Comparison of ENCODE assay signal across 16 mouse cellular contexts in the genomic region with DNA sequence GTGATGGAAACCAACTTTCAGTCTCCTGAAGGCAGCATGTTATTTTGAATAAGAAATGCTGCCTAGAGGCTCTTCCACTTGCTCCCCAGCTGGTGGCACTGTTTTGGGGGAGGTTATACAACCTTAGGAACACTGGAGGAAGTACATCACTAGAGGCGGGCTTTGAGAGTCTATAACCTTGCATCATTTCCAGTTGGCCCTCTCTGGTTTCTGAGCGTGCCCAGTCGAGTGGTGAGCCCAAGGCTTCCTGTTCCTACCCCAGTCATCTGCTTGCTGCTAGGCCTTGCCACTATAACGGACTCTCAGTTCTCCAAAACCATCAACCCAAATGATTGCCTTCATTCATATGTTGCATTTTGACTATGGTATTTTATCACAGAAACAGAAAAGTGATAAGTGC.
DNase-seq lines count a peak whose midpoint lies in the region; ATAC-seq and TF ChIP-seq lines count a peak whose summit lies in the region.
"Had no signal": no experiment of that assay in that cellular context is flagged by ENCODE, and none has a peak within 500 bp of the region (broad histone marks: within the 10 kb centered on the region; RNA-seq: fewer than 3 reads in every experiment).

No protein-coding gene starts in this region.

- H3K27ac ChIP-seq in lung, embryonic 14.5 days (ENCODE audit: low read depth): no peak overlapping the region
- no peak overlapping the region for H3K27ac ChIP-seq in ES-E14 (ENCODE audit: insufficient read depth, low read depth, low read length, poor library complexity, severe bottlenecking)
- H3K27ac ChIP-seq: liver, embryonic 13.5 days; midbrain, embryonic 13.5 days; neural tube, embryonic 12.5 days had no signal

- H3K27me3 ChIP-seq in lung, embryonic 14.5 days (ENCODE audit: insufficient read depth, low read length): no peaks in the 10 kb centered on the region
- H3K27me3 ChIP-seq: liver, embryonic 13.5 days; midbrain, embryonic 13.5 days; neural tube, embryonic 12.5 days had no signal

- ATAC-seq in lung, embryonic 14.5 days (ENCODE audit: insufficient read depth): no peak
- ATAC-seq: forebrain, postnatal 0 days; midbrain, embryonic 13.5 days had no signal

- intact Hi-C loops in left cerebral cortex, postnatal 4 days (cut with DNase I): no loop called here

- H3K4me2 ChIP-seq in lung, embryonic 14.5 days: no peak overlapping the region
- H3K4me2 ChIP-seq: liver, embryonic 13.5 days; midbrain, embryonic 13.5 days; neural tube, embryonic 12.5 days had no signal

- no peak for DNase-seq in lung, embryonic 14.5 days
- no peak for DNase-seq in lung, postnatal 36 days
- peak; percentile 59 for DNase-seq in A20 (ENCODE audit: low read depth, low spot score)
- peak; percentile 6 for DNase-seq in ES-E14 (ENCODE audit: low read depth, low spot score)
- peak; percentile 19 for DNase-seq in induced T-regulatory cell, adult 2 months (ENCODE audit: low read depth)
- no peak for DNase-seq in right cerebral cortex, postnatal 4 days
- no peak for DNase-seq in left cerebral cortex, postnatal 4 days
- DNase-seq in embryo, embryonic 11 days: no peak
- DNase-seq: cerebellum, postnatal 10 days; forebrain, postnatal 0 days; gastrocnemius, postnatal 14 days; kidney, postnatal 14 days; liver, embryonic 13.5 days had no signal

- TF ChIP-seq CTCF in lung, embryonic 14.5 days (IDR thresholded peaks at IDR 0.05; ENCODE audit: low read depth): 0 out of 2 replicates have a peak, but pooled peaks have one; percentile 16

- H3K4me1 ChIP-seq in lung, embryonic 14.5 days (ENCODE audit: insufficient read depth): no peaks in the 10 kb centered on the region
- H3K4me1 ChIP-seq in ES-E14 (ENCODE audit: control insufficient read depth in 2 of 2, insufficient read depth in 2 of 2, low read length in 2 of 2, poor library complexity in 1 of 2): peaks cover 0 to 4% of the 10 kb centered on the region in 2 experiments; a peak in 1 of 4 replicates
- H3K4me1 ChIP-seq: liver, embryonic 13.5 days; midbrain, embryonic 13.5 days; neural tube, embryonic 12.5 days had no signal

- no peak overlapping the region for H3K4me3 ChIP-seq in lung, embryonic 14.5 days (ENCODE audit: low read depth, low read length)
- no peak overlapping the region for H3K4me3 ChIP-seq in ES-E14 (ENCODE audit: insufficient read depth in 1 of 2, low read depth in 1 of 2, low read length in 2 of 2, poor library complexity in 1 of 2, severe bottlenecking in 1 of 2)
- H3K4me3 ChIP-seq: liver, embryonic 13.5 days; midbrain, embryonic 13.5 days; neural tube, embryonic 12.5 days had no signal

- H3K36me3 ChIP-seq in lung, embryonic 14.5 days (ENCODE audit: insufficient read depth): no peaks in the 10 kb centered on the region
- no peaks in the 10 kb centered on the region for H3K36me3 ChIP-seq in ES-E14 (ENCODE audit: control insufficient read depth, insufficient read depth, low read length, poor library complexity, severe bottlenecking)
- H3K36me3 ChIP-seq: G1E; liver, embryonic 13.5 days; midbrain, embryonic 13.5 days; neural tube, embryonic 12.5 days had no signal

- in situ Hi-C loops in ES-E14 (cut with MboI; ENCODE audit: low sequenced_read_pairs in 2 of 2, unreplicated experiment in 2 of 2): no loop called here

- 84% methylated on average over 4 of the region's 4 CpGs for WGBS in lung, embryonic 14.5 days

- H3K9me3 ChIP-seq in lung, embryonic 14.5 days (ENCODE audit: low read depth, low read length): no peaks in the 10 kb centered on the region
- no peaks in the 10 kb centered on the region for H3K9me3 ChIP-seq in ES-E14 (ENCODE audit: control insufficient read depth, insufficient read depth, low read depth, low read length)
- H3K9me3 ChIP-seq: G1E; liver, embryonic 13.5 days; midbrain, embryonic 13.5 days; neural tube, embryonic 12.5 days had no signal

- no peak overlapping the region for H3K9ac ChIP-seq in lung, embryonic 14.5 days
- no peak overlapping the region for H3K9ac ChIP-seq in ES-E14 (ENCODE audit: insufficient read depth, low read depth, low read length, poor library complexity, severe bottlenecking)
- H3K9ac ChIP-seq: forebrain, postnatal 0 days; liver, embryonic 13.5 days; midbrain, embryonic 13.5 days; neural tube, embryonic 12.5 days had no signal

TF ChIP-seq in ES-E14, 5 proteins besides CTCF, POLR2A, EP300 and RAD21:
- TF ChIP-seq CHD2 (IDR thresholded peaks at IDR 0.05; ENCODE audit: low read depth, low read length) (no peak), ZNF384 (IDR thresholded peaks at IDR 0.05; ENCODE audit: low read depth, low read length) (no peak), MAFK (IDR thresholded peaks at IDR 0.05; ENCODE audit: insufficient read depth, low read depth, low read length) (no peak), HCFC1 (IDR thresholded peaks at IDR 0.05; ENCODE audit: borderline replicate concordance, insufficient read depth, low read length) (no peak), ZC3H11A (IDR thresholded peaks at IDR 0.05; ENCODE audit: borderline replicate concordance, low read depth, low read length) (no peak)
TF ChIP-seq in ES-E14: peak in this region for 0.

Comparison
In these comparisons a context has a peak if more than half of its experiments do, and no peak if none do; other contexts are left out.
1. DNase-seq: peak in A20 (single experiment), ES-E14 (single experiment) and induced T-regulatory cell, adult 2 months (single experiment); none in lung, embryonic 14.5 days (single experiment), lung, postnatal 36 days (single experiment), right cerebral cortex, postnatal 4 days (single experiment), left cerebral cortex, postnatal 4 days (single experiment) and embryo, embryonic 11 days (single experiment).